Mouse (Mus musculus) embryo, embryonic 11.5 days (tissue): Measurements from ENCODE around the gene Hsd11b2.
"Not testable (repeated sequence)": the region's sequence is repeated elsewhere in the genome, so short reads cannot be mapped to it uniquely, and the experiment has no call there.

Experiments
- DNase-seq: peaks from one replicate; pipeline ENCODE4 v3.0.0-alpha.2; 2012; ENCODE audit warnings: low read depth, low spot score

Hsd11b2 gene

GRCm38 (mm10) chr8:105562863-105563262, 44.3 kb downstream of the Hsd11b2 start:
- DNase-seq: no peak

- DNase-seq: no peak
These were observed 45.3 kb downstream of the Hsd11b2 start for GRCm38 (mm10) chr8:105563871-105564270.

- DNase-seq: not testable (repeated sequence)
These were observed 46.1 kb downstream of the Hsd11b2 start for GRCm38 (mm10) chr8:105564573-105565229.

- DNase-seq: no peak
These were observed 46.9 kb downstream of the Hsd11b2 start for GRCm38 (mm10) chr8:105565401-105565881.

- DNase-seq: peak; percentile 99
These were observed 47.6 kb downstream of the Hsd11b2 start, which contains the start of gene Atp6v0d1 for GRCm38 (mm10) chr8:105565952-105566702. Gene Atp6v0d1 (minus strand): TSS chr8:105566047.

GRCm38 (mm10) chr8:105566703-105567595, 48.4 kb downstream of the Hsd11b2 start:
- peak; percentile 9 for DNase-seq

- DNase-seq: no peak
These were observed 53.3 kb downstream of the Hsd11b2 start for GRCm38 (mm10) chr8:105571810-105572209.

GRCm38 (mm10) chr8:105573427-105573826, 54.9 kb downstream of the Hsd11b2 start:
- no peak for DNase-seq
